Mouse (Mus musculus) kidney, adult 2 months (tissue): ENCODE measurements around the gene Inppl1.

Source experiments
- CTCF ChIP-seq: fragments of 200-500 bp; conservative IDR thresholded peaks from 2 replicates; pipeline ENCODE4 v1.5.1; 2011; ENCODE audit warnings: low read depth, mild to moderate bottlenecking, control low read depth, low read length, moderate library complexity, mixed read lengths; ENCODE audit not compliant: insufficient read depth, insufficient read length
- POLR2A ChIP-seq: fragments of 200-500 bp; IDR thresholded peaks from one replicate; pipeline ENCODE4 v1.6.1; 2011; ENCODE audit warnings: low read depth, low read length, control low read depth

DNA sequence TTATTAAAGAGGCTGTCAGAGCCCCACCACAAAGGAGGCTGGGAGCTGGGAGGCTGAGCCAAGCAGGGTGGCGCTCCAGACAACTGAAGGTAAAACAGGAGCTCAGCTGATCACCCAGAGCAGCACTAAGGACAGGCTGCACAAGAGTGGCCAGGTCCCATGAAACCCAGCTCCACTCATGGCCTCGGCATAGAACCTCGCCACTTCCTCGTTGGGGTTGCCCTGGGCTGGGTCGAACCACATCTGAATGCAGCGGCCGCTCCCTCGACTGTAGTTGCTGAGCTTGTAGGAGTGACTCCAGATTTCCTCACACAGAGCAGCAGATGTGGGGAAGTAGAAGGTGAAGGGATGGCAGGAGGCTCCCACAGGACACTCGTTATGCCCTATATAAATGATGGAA, 20.3 kb upstream of the Inppl1 start:
- TF ChIP-seq POLR2A (no peak), CTCF (no peak)
